17 mouse cellular contexts compared by ENCODE assay signal in genomic region chr4:88462501-88462900, GRCm38 (mm10).
"Had no signal": no experiment of that assay in that cellular context is flagged by ENCODE, and none has a peak within 500 bp of the region (broad histone marks: within the 10 kb centered on the region; RNA-seq: fewer than 3 reads in every experiment).

No protein-coding gene starts in this region.

- H3K4me2 ChIP-seq: liver, embryonic 13.5 days; midbrain, embryonic 13.5 days; neural tube, embryonic 12.5 days; neural tube, embryonic 15.5 days had no signal

- H3K4me1 ChIP-seq: liver, embryonic 13.5 days; midbrain, embryonic 10.5 days; midbrain, embryonic 13.5 days; neural tube, embryonic 12.5 days; neural tube, embryonic 15.5 days had no signal

- H3K27me3 ChIP-seq: liver, embryonic 13.5 days; midbrain, embryonic 13.5 days; neural tube, embryonic 12.5 days; neural tube, embryonic 15.5 days had no signal

- H3K9ac ChIP-seq: liver, embryonic 13.5 days; midbrain, embryonic 13.5 days; neural tube, embryonic 12.5 days; neural tube, embryonic 15.5 days had no signal

- ATAC-seq: midbrain, embryonic 13.5 days had no signal

- H3K9me3 ChIP-seq: liver, embryonic 13.5 days; midbrain, embryonic 10.5 days; midbrain, embryonic 13.5 days; neural tube, embryonic 12.5 days; neural tube, embryonic 15.5 days had no signal

- H3K4me3 ChIP-seq: left cerebral cortex, adult 2 months; liver, embryonic 13.5 days; midbrain, embryonic 10.5 days; midbrain, embryonic 13.5 days; neural tube, embryonic 12.5 days; neural tube, embryonic 15.5 days had no signal

- DNase-seq: kidney, postnatal 25 days; layer of hippocampus, postnatal 36 days; liver, embryonic 13.5 days; lung, adult 2 months; lung, postnatal 14 days; right cerebral cortex, adult 18-20 months; right cerebral cortex, postnatal 14 days; right cerebral cortex, postnatal 4 days; thymus, postnatal 25 days had no signal

- H3K36me3 ChIP-seq: liver, embryonic 13.5 days; midbrain, embryonic 10.5 days; midbrain, embryonic 13.5 days; neural tube, embryonic 12.5 days; neural tube, embryonic 15.5 days had no signal

- H3K27ac ChIP-seq: kidney, postnatal 0 days; left cerebral cortex, adult 2 months; liver, embryonic 13.5 days; macrophage; midbrain, embryonic 10.5 days; midbrain, embryonic 13.5 days; neural tube, embryonic 12.5 days; neural tube, embryonic 15.5 days; stomach, postnatal 0 days had no signal
